Mouse (Mus musculus): ENCODE measurements around the gene Aipl1. TPM values are rescaled to one million over a fixed set of nuclear protein-coding genes. Genes with fewer than 3 reads are reported as not detected.

Gene Aipl1
- polyA plus RNA-seq, 2 experiments: 0.28 TPM; not detected in 1

GRCm38 (mm10) chr11:72078647-72079046, 41.3 kb upstream of the Aipl1 start:
- no peak overlapping the region for H3K4me3 ChIP-seq (replicated peaks; ENCODE audit: low read length)
- no peak overlapping the region for H3K27ac ChIP-seq (replicated peaks; ENCODE audit: low read depth, low read length)
- no peak for TF ChIP-seq POLR2A (IDR thresholded peaks at IDR 0.05; ENCODE audit: borderline replicate concordance, extremely low read depth, insufficient read depth, insufficient read length)
- H3K4me2 ChIP-seq (replicated peaks; ENCODE audit: low read depth, low read length, severe bottlenecking): no peak overlapping the region
- DNase-seq (ENCODE audit: low spot score) (no peak), ATAC-seq (ENCODE audit: low FRiP score, low read depth) (no peak)
- WGBS: 50% methylated on average over 4 of the region's 4 CpGs
- H3K27me3 ChIP-seq (ENCODE audit: control insufficient read depth, insufficient read depth, low read length): no peaks in the 10 kb centered on the region
- no peak overlapping the region for H3K9ac ChIP-seq (ENCODE audit: low read depth, low read length, severe bottlenecking)
- H3K4me1 ChIP-seq (ENCODE audit: control insufficient read depth, insufficient read depth, low read length): no peaks in the 10 kb centered on the region
- H3K36me3 ChIP-seq (ENCODE audit: control insufficient read depth, insufficient read depth, low read length): no peaks in the 10 kb centered on the region
- H3K9me3 ChIP-seq (ENCODE audit: control insufficient read depth, low read length): no peaks in the 10 kb centered on the region

DNA sequence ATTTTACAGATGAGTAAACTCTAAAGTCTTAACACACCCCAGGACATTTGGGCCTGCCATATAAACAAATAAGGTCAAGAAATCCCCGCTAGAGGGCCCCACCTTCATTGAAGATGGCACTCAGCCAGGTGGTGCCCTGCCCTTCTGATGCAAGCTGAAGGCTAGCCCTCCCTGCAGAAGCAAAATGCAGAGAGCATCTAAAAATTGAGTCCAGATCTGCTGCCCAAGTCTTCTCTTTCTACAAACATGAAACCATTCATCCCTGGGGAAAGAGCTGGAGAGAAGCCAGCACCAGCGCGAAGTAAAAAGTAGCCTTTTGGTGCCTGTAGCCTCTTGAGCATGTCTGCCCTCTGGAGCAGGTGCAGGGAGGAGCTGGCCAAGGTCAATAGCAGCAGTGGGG, 40.7 kb upstream of the Aipl1 start:
- ATAC-seq (ENCODE audit: low FRiP score, low read depth) (no peak), DNase-seq (ENCODE audit: low spot score) (no peak)
- WGBS: 28% methylated on average over 3 of the region's 3 CpGs
- Histone ChIP-seq H3K4me1 (ENCODE audit: control insufficient read depth, insufficient read depth, low read length) (no peaks in the 10 kb centered on the region), H3K9me3 (ENCODE audit: control insufficient read depth, low read length) (no peaks in the 10 kb centered on the region), H3K36me3 (ENCODE audit: control insufficient read depth, insufficient read depth, low read length) (no peaks in the 10 kb centered on the region), H3K9ac (ENCODE audit: low read depth, low read length, severe bottlenecking) (no peak overlapping the region), H3K4me3 (replicated peaks; ENCODE audit: low read length) (no peak overlapping the region), H3K27me3 (ENCODE audit: control insufficient read depth, insufficient read depth, low read length) (no peaks in the 10 kb centered on the region), H3K4me2 (replicated peaks; ENCODE audit: low read depth, low read length, severe bottlenecking) (no peak overlapping the region), H3K27ac (replicated peaks; ENCODE audit: low read depth, low read length) (no peak overlapping the region)
- TF ChIP-seq POLR2A (IDR thresholded peaks at IDR 0.05; ENCODE audit: borderline replicate concordance, extremely low read depth, insufficient read depth, insufficient read length): no peak

DNA sequence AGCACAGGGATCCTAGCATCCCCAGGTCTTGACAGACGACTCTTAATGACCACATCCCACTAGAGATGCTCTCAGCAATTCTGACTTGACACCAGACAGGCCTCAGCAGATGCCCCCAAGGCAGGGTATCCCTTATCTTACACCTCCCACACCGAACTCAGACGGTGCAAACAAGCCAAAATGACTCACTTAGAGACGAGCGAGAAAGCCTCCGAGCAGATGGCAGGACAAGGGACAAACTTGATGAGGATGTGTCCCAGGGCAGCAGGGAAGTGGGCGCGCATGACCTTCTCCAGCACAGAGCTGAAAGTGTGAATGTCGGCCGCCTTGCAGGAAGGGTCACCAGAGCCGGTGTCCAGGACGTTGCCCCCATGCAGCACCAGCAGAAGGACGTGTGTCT, 36.9 kb upstream of the Aipl1 start:
- no peak overlapping the region for H3K27ac ChIP-seq (replicated peaks; ENCODE audit: low read depth, low read length)
- DNase-seq (ENCODE audit: low spot score) (no peak), ATAC-seq (ENCODE audit: low FRiP score, low read depth) (no peak)
- no peaks in the 10 kb centered on the region for H3K36me3 ChIP-seq (ENCODE audit: control insufficient read depth, insufficient read depth, low read length)
- no peak overlapping the region for H3K4me3 ChIP-seq (replicated peaks; ENCODE audit: low read length)
- no peak overlapping the region for H3K9ac ChIP-seq (ENCODE audit: low read depth, low read length, severe bottlenecking)
- no peaks in the 10 kb centered on the region for H3K4me1 ChIP-seq (ENCODE audit: control insufficient read depth, insufficient read depth, low read length)
- 76% methylated on average over 13 of the region's 13 CpGs for WGBS
- H3K27me3 ChIP-seq (ENCODE audit: control insufficient read depth, insufficient read depth, low read length): no peaks in the 10 kb centered on the region
- H3K4me2 ChIP-seq (replicated peaks; ENCODE audit: low read depth, low read length, severe bottlenecking): no peak overlapping the region
- no peaks in the 10 kb centered on the region for H3K9me3 ChIP-seq (ENCODE audit: control insufficient read depth, low read length)
- TF ChIP-seq POLR2A (IDR thresholded peaks at IDR 0.05; ENCODE audit: borderline replicate concordance, extremely low read depth, insufficient read depth, insufficient read length): no peak

DNA sequence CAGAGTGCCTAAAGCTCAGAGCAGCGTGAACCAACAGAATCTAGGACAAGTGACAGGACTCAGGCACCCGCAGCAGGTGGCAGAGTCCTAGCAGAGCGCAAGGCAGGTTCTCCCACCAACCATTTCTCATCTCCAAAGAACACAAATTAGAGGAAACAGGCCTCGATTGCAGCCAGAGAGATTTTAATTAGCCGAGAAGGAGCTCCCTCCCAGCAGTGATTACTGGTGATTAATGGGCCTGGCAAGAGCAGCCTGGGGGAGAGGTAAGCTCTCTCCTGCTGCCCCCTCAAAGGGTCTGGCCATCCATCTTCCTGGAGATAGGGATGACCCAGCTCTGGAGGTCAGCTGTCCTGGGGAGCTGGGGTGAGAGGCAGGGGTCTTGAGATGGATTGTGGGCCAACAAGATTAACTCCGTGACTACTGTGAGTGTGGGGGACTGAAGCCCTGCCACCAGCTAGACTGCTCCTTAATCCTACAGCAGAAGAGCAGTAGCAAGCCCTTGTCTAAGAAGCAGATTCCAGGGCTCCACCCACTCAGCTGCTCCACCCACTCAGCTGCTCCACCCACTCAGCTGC, 35.1 kb upstream of the Aipl1 start:
- Histone ChIP-seq H3K27ac (replicated peaks; ENCODE audit: low read depth, low read length) (no peak overlapping the region), H3K9ac (ENCODE audit: low read depth, low read length, severe bottlenecking) (no peak overlapping the region), H3K9me3 (ENCODE audit: control insufficient read depth, low read length) (no peaks in the 10 kb centered on the region), H3K4me2 (replicated peaks; ENCODE audit: low read depth, low read length, severe bottlenecking) (no peak overlapping the region), H3K36me3 (ENCODE audit: control insufficient read depth, insufficient read depth, low read length) (no peaks in the 10 kb centered on the region), H3K4me3 (replicated peaks; ENCODE audit: low read length) (no peak overlapping the region), H3K27me3 (ENCODE audit: control insufficient read depth, insufficient read depth, low read length) (no peaks in the 10 kb centered on the region), H3K4me1 (ENCODE audit: control insufficient read depth, insufficient read depth, low read length) (no peaks in the 10 kb centered on the region)
- ATAC-seq (ENCODE audit: low FRiP score, low read depth): no peak
- TF ChIP-seq POLR2A (IDR thresholded peaks at IDR 0.05; ENCODE audit: borderline replicate concordance, extremely low read depth, insufficient read depth, insufficient read length): no peak
- 26% methylated on average over 6 of the region's 6 CpGs for WGBS
- DNase-seq (ENCODE audit: low spot score): no peak

GRCm38 (mm10) chr11:72070733-72071132, 33.4 kb upstream of the Aipl1 start:
- no peaks in the 10 kb centered on the region for H3K36me3 ChIP-seq (ENCODE audit: control insufficient read depth, insufficient read depth, low read length)
- ATAC-seq (ENCODE audit: low FRiP score, low read depth): no peak
- DNase-seq (ENCODE audit: low spot score): no peak

GRCm38 (mm10) chr11:72068026-72068425, 30.7 kb upstream of the Aipl1 start:
- H3K36me3 ChIP-seq (ENCODE audit: control insufficient read depth, insufficient read depth, low read length): no peaks in the 10 kb centered on the region
- H3K27me3 ChIP-seq (ENCODE audit: control insufficient read depth, insufficient read depth, low read length): no peaks in the 10 kb centered on the region
- no peak overlapping the region for H3K4me3 ChIP-seq (replicated peaks; ENCODE audit: low read length)
- H3K27ac ChIP-seq (replicated peaks; ENCODE audit: low read depth, low read length): no peak overlapping the region
- WGBS: 26% methylated on average over 7 of the region's 7 CpGs
- H3K9me3 ChIP-seq (ENCODE audit: control insufficient read depth, low read length): peaks cover 15% of the 10 kb centered on the region; the same call in 1 of the 2 replicates
- H3K4me1 ChIP-seq (ENCODE audit: control insufficient read depth, insufficient read depth, low read length): no peaks in the 10 kb centered on the region
- TF ChIP-seq POLR2A (IDR thresholded peaks at IDR 0.05; ENCODE audit: borderline replicate concordance, extremely low read depth, insufficient read depth, insufficient read length): no peak
- no peak overlapping the region for H3K4me2 ChIP-seq (replicated peaks; ENCODE audit: low read depth, low read length, severe bottlenecking)
- H3K9ac ChIP-seq (ENCODE audit: low read depth, low read length, severe bottlenecking): no peak overlapping the region
- DNase-seq (ENCODE audit: low spot score) (peak; percentile 40), ATAC-seq (ENCODE audit: low FRiP score, low read depth) (no peak)

More at GRCm38 (mm10) chr11:72070733-72071132, 33.4 kb upstream of the Aipl1 start:
- WGBS: 76% methylated on average over 9 of the region's 9 CpGs
- H3K9me3 ChIP-seq (ENCODE audit: control insufficient read depth, low read length): no peaks in the 10 kb centered on the region
- no peak overlapping the region for H3K4me3 ChIP-seq (replicated peaks; ENCODE audit: low read length)
- H3K9ac ChIP-seq (ENCODE audit: low read depth, low read length, severe bottlenecking): no peak overlapping the region
- H3K27me3 ChIP-seq (ENCODE audit: control insufficient read depth, insufficient read depth, low read length): no peaks in the 10 kb centered on the region
- no peak for TF ChIP-seq POLR2A (IDR thresholded peaks at IDR 0.05; ENCODE audit: borderline replicate concordance, extremely low read depth, insufficient read depth, insufficient read length)
- H3K4me1 ChIP-seq (ENCODE audit: control insufficient read depth, insufficient read depth, low read length): no peaks in the 10 kb centered on the region
- no peak overlapping the region for H3K4me2 ChIP-seq (replicated peaks; ENCODE audit: low read depth, low read length, severe bottlenecking)
- no peak overlapping the region for H3K27ac ChIP-seq (replicated peaks; ENCODE audit: low read depth, low read length)
